Mouse (Mus musculus) liver, adult (tissue): ENCODE data around the gene Evl.
A peak's percentile ranks its signal among the peaks of the same experiment; 100 is the strongest.

ENCODE experiments used
- GATA4 ChIP-seq: IDR thresholded peaks from 2 replicates; pipeline ENCODE4 v1.6.1; 2014; ENCODE audit warnings: mild to moderate bottlenecking, low read length; ENCODE audit not compliant: insufficient replicate concordance

Evl gene

GRCm38 (mm10) chr12:108672908-108673307 lies 118.4 kb downstream of the Evl start:
- TF ChIP-seq GATA4: no peak

DNA sequence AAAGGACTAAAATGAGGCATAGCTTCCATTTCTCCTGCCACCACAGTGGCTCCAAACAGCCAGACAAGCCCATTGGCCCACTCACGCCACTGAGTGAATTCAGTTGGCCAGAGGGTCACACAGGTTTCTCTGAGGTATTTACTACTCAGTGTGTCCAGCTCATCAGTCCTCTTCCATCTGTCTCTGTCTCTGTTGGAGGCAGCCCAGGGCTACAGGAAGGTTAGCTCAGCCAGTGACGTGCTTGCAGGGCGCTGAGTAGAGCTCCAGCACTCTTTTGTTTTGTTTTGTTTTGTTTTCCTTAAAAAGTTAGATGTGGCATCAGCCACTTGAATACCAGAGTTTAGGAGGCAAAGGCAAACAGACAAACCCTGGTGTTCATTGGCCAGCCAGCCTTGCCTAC lies 119.0 kb downstream of the Evl start:
- no peak for TF ChIP-seq GATA4

DNA sequence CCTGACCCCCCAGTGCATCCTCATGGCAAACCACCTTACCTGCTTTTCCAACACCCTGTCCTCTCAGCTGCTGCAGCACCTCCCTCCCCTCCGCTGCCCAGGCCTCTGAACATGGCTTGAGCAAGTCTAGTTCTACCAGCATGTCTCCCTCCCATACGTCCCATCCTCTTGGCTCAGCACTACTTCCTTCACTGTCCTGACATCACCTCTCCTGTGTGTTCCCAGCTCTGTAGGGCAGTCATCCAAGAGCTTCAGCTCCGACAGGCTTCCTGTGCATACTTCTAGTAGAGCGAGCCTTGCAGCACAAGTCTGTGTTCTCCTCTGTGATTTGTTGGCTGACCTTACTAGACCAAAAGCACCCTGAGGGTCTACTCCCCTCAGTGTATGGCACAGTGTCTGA lies 120.0 kb downstream of the Evl start:
- TF ChIP-seq GATA4: no peak

DNA sequence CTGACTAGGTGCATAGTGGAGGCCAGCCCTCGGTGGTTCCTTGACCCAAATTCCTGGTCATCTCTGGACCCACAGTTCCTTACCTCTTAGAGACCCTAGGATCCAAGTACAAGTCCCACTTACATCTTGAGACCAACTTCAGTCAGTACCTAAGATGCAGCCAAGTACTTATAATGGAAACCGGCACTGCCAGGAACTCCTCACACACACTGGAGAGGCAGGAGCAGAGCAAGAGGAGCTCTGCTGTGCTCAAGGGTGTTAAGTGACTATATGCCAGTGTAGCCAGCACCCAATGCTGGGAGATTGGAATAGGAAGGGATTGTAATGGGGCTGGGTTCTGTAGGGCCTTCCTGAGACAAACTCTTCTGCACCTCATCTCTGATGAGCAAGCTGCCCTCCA lies 120.4 kb downstream of the Evl start:
- TF ChIP-seq GATA4: no peak

DNA sequence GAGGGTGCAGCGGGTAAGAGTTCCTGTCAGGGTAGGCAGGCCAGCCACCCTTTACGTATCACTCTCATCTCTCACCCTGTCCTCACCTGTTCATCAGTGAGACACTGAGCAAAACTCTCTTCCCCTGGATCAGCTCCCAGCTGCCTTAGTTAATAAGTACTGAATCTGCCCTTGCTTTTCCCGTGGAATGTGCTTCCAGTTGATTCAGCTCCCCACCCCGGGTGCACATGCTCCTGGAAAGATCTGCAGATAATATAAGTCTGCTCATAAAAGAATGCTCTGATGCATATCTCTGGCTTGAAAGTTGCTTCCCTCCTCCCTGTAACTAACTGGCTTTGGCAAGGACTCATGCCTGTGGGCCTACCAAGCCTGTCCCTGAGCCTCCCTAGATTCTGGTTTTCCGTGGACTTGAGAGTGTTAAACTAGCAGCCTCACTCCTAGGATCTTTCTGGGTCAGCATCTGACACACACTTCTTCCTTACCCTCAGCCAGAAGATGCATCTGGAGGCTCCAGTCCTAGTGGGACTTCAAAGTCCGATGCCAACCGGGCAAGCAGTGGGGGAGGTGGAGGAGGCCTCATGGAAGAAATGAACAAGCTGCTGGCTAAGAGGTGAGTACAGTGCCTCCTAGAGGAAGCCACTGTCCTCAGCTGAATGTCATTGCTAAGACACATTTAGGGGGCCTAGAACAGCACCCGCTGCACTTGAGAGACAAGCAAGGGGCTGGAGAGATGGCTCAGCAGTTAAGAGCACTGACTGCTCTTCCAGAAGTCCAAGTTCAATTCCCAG lies 121.3 kb downstream of the Evl start:
- peak; percentile 32; the same call in 1 of the 2 replicates for TF ChIP-seq GATA4

DNA sequence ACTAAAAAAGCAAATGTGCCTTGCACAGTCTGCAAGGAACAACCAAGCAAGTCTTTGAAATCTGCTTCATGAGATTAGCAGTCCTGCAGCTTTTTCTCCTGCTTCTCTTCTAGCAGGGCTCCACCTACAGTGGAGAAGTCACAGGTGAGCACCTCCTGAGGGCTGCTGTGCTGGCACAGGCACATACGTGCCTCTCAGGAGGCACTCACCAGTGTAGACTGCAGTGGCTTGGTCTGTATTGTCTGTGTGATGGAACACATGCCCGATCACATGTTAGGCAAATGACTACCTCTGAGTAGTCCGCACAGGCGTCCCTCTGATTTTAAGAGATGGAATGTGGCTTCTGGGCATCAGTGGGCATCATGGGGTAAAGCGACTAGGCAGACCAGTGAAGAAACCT lies 122.6 kb downstream of the Evl start:
- no peak for TF ChIP-seq GATA4

GRCm38 (mm10) chr12:108678366-108678765 lies 123.8 kb downstream of the Evl start:
- TF ChIP-seq GATA4: no peak

DNA sequence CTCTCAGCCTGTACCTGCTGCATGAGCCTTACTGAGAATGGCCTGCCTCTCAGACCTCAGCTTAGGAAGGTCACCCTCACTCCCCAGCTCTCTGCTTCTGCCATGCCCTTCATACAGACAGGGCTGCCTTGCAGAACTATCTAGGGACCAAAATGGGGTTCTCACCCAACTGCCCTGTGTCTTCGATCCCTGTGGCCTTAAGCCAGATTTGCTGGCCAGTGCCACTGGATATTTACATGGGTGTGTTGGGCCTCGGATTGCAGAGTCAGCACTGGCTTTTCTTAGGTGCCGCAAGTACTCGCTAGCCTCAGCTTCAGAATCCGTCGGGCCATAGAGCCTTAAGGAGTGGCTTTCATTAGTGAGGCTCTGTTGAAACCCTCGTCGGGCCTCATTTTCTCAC lies 126.3 kb downstream of the Evl start:
- no peak for TF ChIP-seq GATA4

GRCm38 (mm10) chr12:108682240-108683023 lies 127.9 kb downstream of the Evl start:
- TF ChIP-seq GATA4: peak; percentile 42; the same call in 1 of the 2 replicates

GRCm38 (mm10) chr12:108686463-108686862 lies 131.9 kb downstream of the Evl start:
- no peak for TF ChIP-seq GATA4

GRCm38 (mm10) chr12:108686926-108687325 lies 132.4 kb downstream of the Evl start:
- TF ChIP-seq GATA4: no peak

DNA sequence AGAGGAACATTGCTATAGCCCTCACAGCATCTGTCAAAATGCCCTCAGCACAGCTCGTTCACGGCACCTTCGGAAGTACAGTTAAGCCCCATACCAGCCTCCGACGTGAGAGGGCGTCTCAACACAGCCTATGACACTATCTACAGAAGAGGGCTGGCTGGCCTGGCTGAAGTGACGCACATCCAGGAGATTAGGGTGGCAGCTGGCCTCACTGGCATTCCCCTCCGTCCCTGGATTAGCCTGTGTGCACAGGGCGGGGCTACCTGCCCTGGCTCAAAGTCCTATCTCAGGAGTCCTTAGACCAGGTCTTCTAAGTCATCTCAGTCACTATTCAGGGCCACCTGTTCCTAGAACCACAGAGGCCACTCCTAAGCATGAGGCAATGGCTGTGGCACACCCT lies 134.6 kb downstream of the Evl start:
- no peak for TF ChIP-seq GATA4

- TF ChIP-seq GATA4: no peak
Observed at GRCm38 (mm10) chr12:108690529-108690928, 136.0 kb downstream of the Evl start.

GRCm38 (mm10) chr12:108693592-108693991 lies 139.1 kb downstream of the Evl start:
- TF ChIP-seq GATA4: no peak

DNA sequence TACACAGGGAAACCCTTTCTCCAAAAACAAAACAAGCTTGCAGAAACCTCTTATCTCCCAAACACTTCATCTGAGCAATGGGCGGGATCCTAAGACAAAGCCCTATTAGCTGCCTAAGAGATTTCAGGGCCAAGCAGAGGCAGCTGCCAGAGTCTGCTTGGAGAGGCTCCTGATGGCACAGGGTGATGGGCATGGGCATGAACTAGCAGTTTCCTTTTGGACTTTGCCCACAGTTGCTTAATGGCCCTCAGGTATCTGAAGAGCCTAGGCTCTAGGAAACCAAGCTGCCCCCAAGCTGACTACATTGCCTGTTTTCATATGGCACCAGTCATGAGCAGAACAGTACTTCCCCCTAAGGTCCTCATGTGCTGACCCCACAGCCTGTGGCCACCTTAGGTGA lies 139.7 kb downstream of the Evl start:
- TF ChIP-seq GATA4: no peak
